Mouse (Mus musculus) cerebellum, postnatal 10 days (tissue): ENCODE data around the gene Polrmt.
"Not testable (repeated sequence)": the region's sequence is repeated elsewhere in the genome, so short reads cannot be mapped to it uniquely, and the experiment has no call there.

ENCODE experiments used
- DNase-seq, 2 experiments: peaks; one replicate each; pipeline ENCODE4 v3.0.0; 2021; ENCODE audit warnings: mixed read lengths in 2 of 2

Polrmt gene

GRCm38 (mm10) chr10:79707759-79708158 is 38.6 kb downstream of the Polrmt start:
- no peak for DNase-seq

- DNase-seq = peak; percentile 47 to 49
Measured at GRCm38 (mm10) chr10:79707162-79707561, 39.2 kb downstream of the Polrmt start.

- DNase-seq = peak; percentile 47 to 51
Measured at GRCm38 (mm10) chr10:79706406-79707094, 39.8 kb downstream of the Polrmt start.

- DNase-seq = no peak
Measured at GRCm38 (mm10) chr10:79705951-79706350, 40.4 kb downstream of the Polrmt start.

GRCm38 (mm10) chr10:79704970-79705360 is 41.4 kb downstream of the Polrmt start:
- DNase-seq = peak; percentile 28 to 50

- peak; percentile 100 for DNase-seq
Measured at GRCm38 (mm10) chr10:79704065-79704969, 42.1 kb downstream of the Polrmt start, which contains the start of gene Bsg. Gene Bsg, plus strand, starts transcription at chr10:79704491.

- no peak for DNase-seq
Measured at GRCm38 (mm10) chr10:79703541-79703940, 42.8 kb downstream of the Polrmt start.

- DNase-seq = not testable (repeated sequence)
Measured at GRCm38 (mm10) chr10:79702970-79703369, 43.4 kb downstream of the Polrmt start.

- peak; percentile 19 to 29 for DNase-seq
Measured at GRCm38 (mm10) chr10:79701443-79702129, 44.8 kb downstream of the Polrmt start.

- DNase-seq = peak; percentile 17 to 27
Measured at GRCm38 (mm10) chr10:79700676-79701075, 45.7 kb downstream of the Polrmt start.

- DNase-seq = peak; percentile 22 to 30
Measured at GRCm38 (mm10) chr10:79698459-79698858, 47.9 kb downstream of the Polrmt start.

GRCm38 (mm10) chr10:79697916-79698315 is 48.5 kb downstream of the Polrmt start:
- DNase-seq = peak; percentile 91 to 94

- peak in 1 of 2 experiments; percentile 36 for DNase-seq
Measured at GRCm38 (mm10) chr10:79696129-79696651, 50.2 kb downstream of the Polrmt start.

- peak; percentile 91 for DNase-seq
Measured at GRCm38 (mm10) chr10:79695231-79696128, 50.9 kb downstream of the Polrmt start.

GRCm38 (mm10) chr10:79694379-79694655 is 52.1 kb downstream of the Polrmt start:
- DNase-seq = peak; percentile 76 to 83

- DNase-seq = peak; percentile 61 to 67
Measured at GRCm38 (mm10) chr10:79693580-79694378, 52.6 kb downstream of the Polrmt start.

- DNase-seq = peak; percentile 25 to 54
Measured at GRCm38 (mm10) chr10:79691986-79692548, 54.3 kb downstream of the Polrmt start.

- peak in 1 of 2 experiments; percentile 24 for DNase-seq
Measured at GRCm38 (mm10) chr10:79689178-79689577, 57.2 kb downstream of the Polrmt start.

GRCm38 (mm10) chr10:79688720-79689119 is 57.7 kb downstream of the Polrmt start, which contains the start of gene Gzmm:
Gene Gzmm, plus strand, starts transcription at chr10:79689020.
- no peak for DNase-seq

GRCm38 (mm10) chr10:79687513-79687912 is 58.9 kb downstream of the Polrmt start:
- no peak for DNase-seq

GRCm38 (mm10) chr10:79686691-79687090 is 59.7 kb downstream of the Polrmt start:
- no peak for DNase-seq
